Mouse (Mus musculus) heart, embryonic 14.5 days (tissue): ENCODE results near the gene Fcho2. TPM values are rescaled to one million over a fixed set of nuclear protein-coding genes. Genes with fewer than 3 reads are reported as not detected.

Experiments
- ATAC-seq: fragments of 200-750 bp; cut with Nextera tagmentation; 2 replicates; pipeline ENCODE4 v1.8.0; 2017; ENCODE audit warnings: low read depth, moderate TSS enrichment; ENCODE audit not compliant: insufficient number of reproducible peaks, insufficient read depth, low FRiP score
- H3K27ac ChIP-seq, 2 experiments: fragments of 200-500 bp in 1 of 2; fragments of 300-500 bp in 1 of 2; sonication (generic) in 1 of 2; replicated peaks in 1 of 2; 2 replicates each; pipeline ENCODE4 v1.5.1; 2012 to 2014; ENCODE audit warnings: low read depth in 2 of 2, low read length in 2 of 2, control low read depth in 1 of 2, mild to moderate bottlenecking in 1 of 2, mixed read lengths in 1 of 2; ENCODE audit not compliant: control insufficient read depth in 1 of 2, insufficient read depth in 1 of 2
- H3K27me3 ChIP-seq: fragments of 300-500 bp; sonication (generic); 2 replicates; pipeline ENCODE4 v1.6.1; 2014; ENCODE audit warnings: mild to moderate bottlenecking, low read length, control low read depth; ENCODE audit not compliant: control insufficient read depth, insufficient read depth
- H3K36me3 ChIP-seq: fragments of 300-500 bp; sonication (generic); 2 replicates; pipeline ENCODE4 v1.6.1; 2014; ENCODE audit warnings: mild to moderate bottlenecking, control low read depth, low read length, mixed read lengths; ENCODE audit not compliant: control insufficient read depth, insufficient read depth
- H3K4me1 ChIP-seq, 2 experiments: fragments of 200-500 bp in 1 of 2; fragments of 300-500 bp in 1 of 2; sonication (generic) in 1 of 2; 2 replicates each; pipeline ENCODE4 v1.6.1; 2012 to 2014; ENCODE audit warnings: low read length in 2 of 2, control low read depth in 1 of 2, mixed read lengths in 1 of 2; ENCODE audit not compliant: control insufficient read depth in 2 of 2, insufficient read depth in 2 of 2
- H3K4me2 ChIP-seq: fragments of 300-500 bp; sonication (generic); 2 replicates; pipeline ENCODE4 v1.6.1; 2014; ENCODE audit warnings: mild to moderate bottlenecking, low read length
- H3K4me3 ChIP-seq, 2 experiments: fragments of 200-500 bp in 1 of 2; fragments of 300-500 bp in 1 of 2; sonication (generic) in 1 of 2; 2 replicates each; pipeline ENCODE4 v1.5.1; 2012 to 2014; ENCODE audit warnings: low read length in 2 of 2, mild to moderate bottlenecking in 2 of 2, control low read depth in 1 of 2, low read depth in 1 of 2, moderate library complexity in 1 of 2; ENCODE audit not compliant: control insufficient read depth in 1 of 2, insufficient read depth in 1 of 2
- H3K9ac ChIP-seq: fragments of 300-500 bp; sonication (generic); 2 replicates; pipeline ENCODE4 v1.6.1; 2014; ENCODE audit warnings: mild to moderate bottlenecking, low read length
- H3K9me3 ChIP-seq: fragments of 300-500 bp; sonication (generic); 2 replicates; pipeline ENCODE4 v1.6.1; 2016; ENCODE audit warnings: low read length, control low read depth; ENCODE audit not compliant: control insufficient read depth
- WGBS: fragments of 180-500 bp; shearing (Covaris S2); extraction: QIAGEN DNeasy Blood & Tissue Kit; methylation state at CpG from one replicate; pipeline ENCODE4 v1.1.7; 2014; 5-methylcytosine and 5-hydroxymethylcytosine counted together
- polyA plus RNA-seq: library from polyadenylated mRNA; unstranded; fragments of >200 nt; fragmentation: Nextera tagmentation; extraction: Ambion mirVana; gene quantifications from 2 replicates; pipeline ENCODE4 v1.2.1, GENCODE M21; 2014

The Fcho2 gene
- polyA plus RNA-seq, 1 experiment from 2014 or later = 29.4 TPM

- Histone ChIP-seq H3K4me3 (no peak overlapping the region), H3K4me1 (no peaks in the 10 kb centered on the region), H3K9ac (no peak overlapping the region), H3K36me3 (peaks cover 45% of the 10 kb centered on the region), H3K27me3 (no peaks in the 10 kb centered on the region), H3K4me2 (no peak overlapping the region), H3K9me3 (peaks cover 6% of the 10 kb centered on the region), H3K27ac (no peak overlapping the region)
- no peak for ATAC-seq
- 84% methylated on average over 1 of the region's 1 CpGs for WGBS
These were observed 10.8 kb downstream of the Fcho2 start for GRCm38 (mm10) chr13:98804480-98804879.

GRCm38 (mm10) chr13:98803699-98804098, 11.6 kb downstream of the Fcho2 start:
- H3K27me3 ChIP-seq = no peaks in the 10 kb centered on the region
- no peaks in the 10 kb centered on the region for H3K4me1 ChIP-seq
- no peak overlapping the region for H3K4me3 ChIP-seq
- peaks cover 51% of the 10 kb centered on the region for H3K36me3 ChIP-seq
- H3K9ac ChIP-seq = no peak overlapping the region
- no peak overlapping the region for H3K4me2 ChIP-seq
- peaks cover 6% of the 10 kb centered on the region for H3K9me3 ChIP-seq
- WGBS = 90% methylated on average over 4 of the region's 4 CpGs
- no peak for ATAC-seq
- H3K27ac ChIP-seq = no peak overlapping the region

GRCm38 (mm10) chr13:98802957-98803356, 12.3 kb downstream of the Fcho2 start:
- no peak overlapping the region for H3K27ac ChIP-seq
- H3K9ac ChIP-seq = no peak overlapping the region
- H3K4me2 ChIP-seq = no peak overlapping the region
- ATAC-seq = no peak
- peaks cover 6% of the 10 kb centered on the region for H3K9me3 ChIP-seq
- H3K36me3 ChIP-seq = peaks cover 54% of the 10 kb centered on the region
- H3K27me3 ChIP-seq = no peaks in the 10 kb centered on the region
- H3K4me3 ChIP-seq = no peak overlapping the region
- H3K4me1 ChIP-seq = no peaks in the 10 kb centered on the region
- WGBS = 81% methylated on average over 3 of the region's 3 CpGs

- Histone ChIP-seq H3K9me3 (peaks cover 4% of the 10 kb centered on the region), H3K9ac (no peak overlapping the region), H3K4me1 (no peaks in the 10 kb centered on the region), H3K4me3 (no peak overlapping the region), H3K4me2 (no peak overlapping the region), H3K27ac (no peak overlapping the region), H3K27me3 (no peaks in the 10 kb centered on the region), H3K36me3 (peaks cover 41% of the 10 kb centered on the region)
- 97% methylated on average over 3 of the region's 3 CpGs for WGBS
- no peak for ATAC-seq
These were observed 19.7 kb downstream of the Fcho2 start for GRCm38 (mm10) chr13:98795511-98795910.

GRCm38 (mm10) chr13:98792864-98793263, 22.4 kb downstream of the Fcho2 start:
- no peak for ATAC-seq
- WGBS = 100% methylated on average over 1 of the region's 1 CpGs
- Histone ChIP-seq H3K4me3 (no peak overlapping the region), H3K27me3 (no peaks in the 10 kb centered on the region), H3K4me1 (no peaks in the 10 kb centered on the region), H3K9me3 (no peaks in the 10 kb centered on the region), H3K9ac (no peak overlapping the region), H3K27ac (no peak overlapping the region), H3K4me2 (no peak overlapping the region), H3K36me3 (peaks cover 27% of the 10 kb centered on the region)

- Histone ChIP-seq H3K4me1 (peaks cover 0 to 8% of the 10 kb centered on the region in 2 experiments; a peak in 2 of 4 replicates), H3K9me3 (no peaks in the 10 kb centered on the region), H3K27ac (no peak overlapping the region), H3K9ac (no peak overlapping the region), H3K27me3 (no peaks in the 10 kb centered on the region), H3K4me3 (no peak overlapping the region), H3K36me3 (peaks cover 20% of the 10 kb centered on the region), H3K4me2 (no peak overlapping the region)
- 81% methylated on average over 1 of the region's 1 CpGs for WGBS
- no peak for ATAC-seq
These were observed 23.6 kb downstream of the Fcho2 start for GRCm38 (mm10) chr13:98791693-98792092.

- WGBS = 40% methylated on average over 5 of the region's 5 CpGs
- H3K27ac ChIP-seq = peak overlapping the region in 1 of 2 experiments; percentile 47; a peak in 1 of 4 replicates
- ATAC-seq = no peak
These were observed 28.1 kb downstream of the Fcho2 start for GRCm38 (mm10) chr13:98786970-98787685.

GRCm38 (mm10) chr13:98777959-98778358, 37.3 kb downstream of the Fcho2 start:
- Histone ChIP-seq H3K27ac (no peak overlapping the region), H3K36me3 (peaks cover 46% of the 10 kb centered on the region), H3K9ac (no peak overlapping the region), H3K4me3 (no peak overlapping the region), H3K4me1 (no peaks in the 10 kb centered on the region), H3K9me3 (no peaks in the 10 kb centered on the region), H3K27me3 (no peaks in the 10 kb centered on the region), H3K4me2 (no peak overlapping the region)
- ATAC-seq = no peak
- WGBS = 78% methylated on average over 3 of the region's 3 CpGs

More at GRCm38 (mm10) chr13:98786970-98787685, 28.1 kb downstream of the Fcho2 start:
- no peak overlapping the region for H3K9ac ChIP-seq
- H3K9me3 ChIP-seq = no peaks in the 10 kb centered on the region
- H3K36me3 ChIP-seq = peaks cover 30% of the 10 kb centered on the region
- H3K27me3 ChIP-seq = no peaks in the 10 kb centered on the region
- no peak overlapping the region for H3K4me3 ChIP-seq
- peaks cover 0 to 11% of the 10 kb centered on the region in 2 experiments; a peak in 2 of 4 replicates for H3K4me1 ChIP-seq
- no peak overlapping the region for H3K4me2 ChIP-seq
